Mouse (Mus musculus): ENCODE results near the gene Plcb3.

Plcb3 gene

GRCm38 (mm10) chr19:6970460-6971085 is 5.7 kb downstream of the Plcb3 start:
- no peak for DNase-seq (ENCODE audit: low read depth, low spot score)

- peak; percentile 48 for DNase-seq (ENCODE audit: low read depth, low spot score)
Observed at GRCm38 (mm10) chr19:6969665-6970381, 6.4 kb downstream of the Plcb3 start.

- no peak for DNase-seq (ENCODE audit: low read depth, low spot score)
Observed at GRCm38 (mm10) chr19:6969291-6969664, 7.0 kb downstream of the Plcb3 start.

GRCm38 (mm10) chr19:6968491-6969271 is 7.6 kb downstream of the Plcb3 start:
- DNase-seq (ENCODE audit: low read depth, low spot score) = no peak

- no peak for DNase-seq (ENCODE audit: low read depth, low spot score)
Observed at GRCm38 (mm10) chr19:6956461-6956860, 19.8 kb downstream of the Plcb3 start.

GRCm38 (mm10) chr19:6955424-6955823 is 20.8 kb downstream of the Plcb3 start:
- no peak for DNase-seq (ENCODE audit: low read depth, low spot score)

- DNase-seq (ENCODE audit: low read depth, low spot score) = no peak
Observed at GRCm38 (mm10) chr19:6954046-6954445, 22.2 kb downstream of the Plcb3 start.

- DNase-seq (ENCODE audit: low read depth, low spot score) = no peak
Observed at GRCm38 (mm10) chr19:6952712-6953037, 23.6 kb downstream of the Plcb3 start.

GRCm38 (mm10) chr19:6951994-6952711 is 24.1 kb downstream of the Plcb3 start:
- no peak for DNase-seq (ENCODE audit: low read depth, low spot score)

- DNase-seq (ENCODE audit: low read depth, low spot score) = peak; percentile 86
Observed at GRCm38 (mm10) chr19:6951381-6951968, 24.8 kb downstream of the Plcb3 start.

- peak; percentile 78 for DNase-seq (ENCODE audit: low read depth, low spot score)
Observed at GRCm38 (mm10) chr19:6950613-6951153, 25.6 kb downstream of the Plcb3 start.

- no peak for DNase-seq (ENCODE audit: low read depth, low spot score)
Observed at GRCm38 (mm10) chr19:6949951-6950350, 26.3 kb downstream of the Plcb3 start.

- DNase-seq (ENCODE audit: low read depth, low spot score) = no peak
Observed at GRCm38 (mm10) chr19:6949532-6949931, 26.7 kb downstream of the Plcb3 start.

GRCm38 (mm10) chr19:6948186-6948585 is 28.1 kb downstream of the Plcb3 start:
- no peak for DNase-seq (ENCODE audit: low read depth, low spot score)

GRCm38 (mm10) chr19:6947742-6948141 is 28.5 kb downstream of the Plcb3 start:
- no peak for DNase-seq (ENCODE audit: low read depth, low spot score)

- no peak for DNase-seq (ENCODE audit: low read depth, low spot score)
Observed at GRCm38 (mm10) chr19:6943709-6944108, 32.6 kb downstream of the Plcb3 start.

GRCm38 (mm10) chr19:6942764-6943163 is 33.5 kb downstream of the Plcb3 start:
- no peak for DNase-seq (ENCODE audit: low read depth, low spot score)

- peak; percentile 82 for DNase-seq (ENCODE audit: low read depth, low spot score)
Observed at GRCm38 (mm10) chr19:6942249-6942691, 34.0 kb downstream of the Plcb3 start, which contains the start of gene Gpr137. Gene Gpr137 (minus strand): TSS chr19:6942480.

- DNase-seq (ENCODE audit: low read depth, low spot score) = peak; percentile 93
Observed at GRCm38 (mm10) chr19:6941372-6942248, 34.7 kb downstream of the Plcb3 start, which contains the start of gene Bad. Gene Bad (plus strand): TSS chr19:6941861.

Data from forelimb bud, embryonic 11.5 days (tissue).